Mouse (Mus musculus) lung, postnatal 25 days (tissue): ENCODE measurements around the gene Actn1.
"Not testable (repeated sequence)": the region's sequence is repeated elsewhere in the genome, so short reads cannot be mapped to it uniquely, and the experiment has no call there.

Experiments used
- DNase-seq: peaks from one replicate; pipeline ENCODE4 v3.0.0; 2022; ENCODE audit warnings: low spot score

Actn1 gene

GRCm38 (mm10) chr12:80260056-80260743, at the start of gene Actn1:
TSS of gene Actn1 (minus strand) at chr12:80260371.
- DNase-seq: peak; percentile 95

- no peak for DNase-seq
Measured at GRCm38 (mm10) chr12:80307556-80307955, 47.4 kb upstream of the Actn1 start.

- no peak for DNase-seq
Measured at GRCm38 (mm10) chr12:80304518-80304917, 44.3 kb upstream of the Actn1 start.

- no peak for DNase-seq
Measured at GRCm38 (mm10) chr12:80300833-80301456, 40.8 kb upstream of the Actn1 start.

GRCm38 (mm10) chr12:80298714-80299113, 38.5 kb upstream of the Actn1 start:
- DNase-seq: no peak

GRCm38 (mm10) chr12:80291895-80292435, 31.8 kb upstream of the Actn1 start:
- no peak for DNase-seq

- no peak for DNase-seq
Measured at GRCm38 (mm10) chr12:80290964-80291363, 30.8 kb upstream of the Actn1 start.

GRCm38 (mm10) chr12:80290483-80290882, 30.3 kb upstream of the Actn1 start:
- no peak for DNase-seq

- no peak for DNase-seq
Measured at GRCm38 (mm10) chr12:80289722-80290121, 29.6 kb upstream of the Actn1 start.

GRCm38 (mm10) chr12:80285890-80286289, 25.7 kb upstream of the Actn1 start:
- DNase-seq: no peak

GRCm38 (mm10) chr12:80284251-80284650, 24.1 kb upstream of the Actn1 start:
- DNase-seq: not testable (repeated sequence)

- DNase-seq: no peak
Measured at GRCm38 (mm10) chr12:80278866-80279265, 18.7 kb upstream of the Actn1 start.

- DNase-seq: no peak
Measured at GRCm38 (mm10) chr12:80277428-80277827, 17.3 kb upstream of the Actn1 start.

- DNase-seq: no peak
Measured at GRCm38 (mm10) chr12:80275187-80275820, 15.1 kb upstream of the Actn1 start.

GRCm38 (mm10) chr12:80273020-80273686, 13.0 kb upstream of the Actn1 start:
- peak; percentile 82 for DNase-seq

- no peak for DNase-seq
Measured at GRCm38 (mm10) chr12:80271806-80272205, 11.6 kb upstream of the Actn1 start.

- no peak for DNase-seq
Measured at GRCm38 (mm10) chr12:80270924-80271323, 10.8 kb upstream of the Actn1 start.

GRCm38 (mm10) chr12:80269303-80269702, 9.1 kb upstream of the Actn1 start:
- DNase-seq: no peak

- no peak for DNase-seq
Measured at GRCm38 (mm10) chr12:80267962-80268361, 7.8 kb upstream of the Actn1 start.

GRCm38 (mm10) chr12:80264388-80264787, 4.2 kb upstream of the Actn1 start:
- DNase-seq: not testable (repeated sequence)

GRCm38 (mm10) chr12:80260744-80261695, 849 bp upstream of the Actn1 start:
- DNase-seq: peak; percentile 71
